Mouse (Mus musculus) lung, postnatal 0 days (tissue): ENCODE results near the gene Kbtbd8.

Experiments used
- CTCF ChIP-seq: IDR thresholded peaks from 2 replicates; pipeline ENCODE4 v1.5.1; 2016; ENCODE audit warnings: antibody characterized with exemption, mild to moderate bottlenecking
- EP300 ChIP-seq: IDR thresholded peaks from 2 replicates; pipeline ENCODE4 v1.6.1; 2016; ENCODE audit warnings: antibody characterized with exemption, mild to moderate bottlenecking, control low read depth

DNA sequence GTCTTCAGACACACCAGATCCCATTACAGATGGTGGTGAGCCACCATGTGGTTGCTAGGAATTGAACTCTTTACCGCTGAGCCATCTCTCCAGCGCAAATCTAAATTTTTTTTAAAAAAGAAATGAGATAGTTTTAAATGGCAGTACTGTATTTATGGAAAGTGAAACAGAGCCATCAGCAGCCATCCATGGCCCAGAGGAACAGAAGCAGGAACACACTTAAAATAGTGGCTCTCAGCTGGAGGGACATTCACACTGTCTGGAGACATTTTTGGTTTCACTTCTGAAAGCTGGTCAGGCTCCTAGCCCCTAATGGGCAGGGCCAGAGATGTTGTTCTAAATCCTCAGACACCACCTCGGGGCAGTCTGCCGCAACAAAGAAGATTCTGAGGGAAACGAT lies 5.0 kb upstream of the Kbtbd8 start:
- TF ChIP-seq CTCF (no peak), EP300 (no peak)
